Mouse (Mus musculus) lung, embryonic 14.5 days (tissue): ENCODE data around the gene Acsf3. TPM values are rescaled to one million over a fixed set of nuclear protein-coding genes. Genes with fewer than 3 reads are reported as not detected.

Source experiments
- ATAC-seq: fragments of 200-750 bp; cut with Nextera tagmentation; 2 replicates; pipeline ENCODE4 v1.8.0; 2017; ENCODE audit warnings: mild to moderate bottlenecking, moderate TSS enrichment, moderate library complexity; ENCODE audit not compliant: insufficient read depth
- DNase-seq: peaks from one replicate; pipeline ENCODE4 v3.0.0-alpha.2; 2015
- H3K27ac ChIP-seq: fragments of 300-500 bp; sonication (generic); 2 replicates; pipeline ENCODE4 v1.5.1; 2014; ENCODE audit warnings: low read depth, mild to moderate bottlenecking, moderate library complexity
- H3K27me3 ChIP-seq: fragments of 300-500 bp; sonication (generic); 2 replicates; pipeline ENCODE4 v1.6.1; 2014; ENCODE audit warnings: low read length, control low read depth; ENCODE audit not compliant: insufficient read depth
- H3K36me3 ChIP-seq: fragments of 300-500 bp; sonication (generic); 2 replicates; pipeline ENCODE4 v1.6.1; 2014; ENCODE audit warnings: control low read depth; ENCODE audit not compliant: insufficient read depth
- H3K4me1 ChIP-seq: fragments of 300-500 bp; sonication (generic); 2 replicates; pipeline ENCODE4 v1.6.1; 2014; ENCODE audit warnings: antibody characterized with exemption, control low read depth; ENCODE audit not compliant: insufficient read depth
- H3K4me2 ChIP-seq: fragments of 300-500 bp; sonication (generic); 2 replicates; pipeline ENCODE4 v1.6.1; 2014; ENCODE audit warnings: mild to moderate bottlenecking
- H3K4me3 ChIP-seq: fragments of 300-500 bp; sonication (generic); 2 replicates; pipeline ENCODE4 v1.5.1; 2014; ENCODE audit warnings: low read depth, low read length
- H3K9ac ChIP-seq: fragments of 300-500 bp; sonication (generic); 2 replicates; pipeline ENCODE4 v1.6.1; 2014
- H3K9me3 ChIP-seq: fragments of 300-500 bp; sonication (generic); 2 replicates; pipeline ENCODE4 v1.6.1; 2016; ENCODE audit warnings: low read depth, low read length, control low read depth
- CTCF ChIP-seq: IDR thresholded peaks from 2 replicates; pipeline ENCODE4 v1.5.1; 2016; ENCODE audit warnings: antibody characterized with exemption, low read depth
- WGBS: fragments of 180-500 bp; shearing (Covaris S2); extraction: QIAGEN DNeasy Blood & Tissue Kit; methylation state at CpG from one replicate; pipeline ENCODE4 v1.1.7; 2014; 5-methylcytosine and 5-hydroxymethylcytosine counted together
- polyA plus RNA-seq: library from polyadenylated mRNA; unstranded; fragments of >200 nt; fragmentation: Nextera tagmentation; extraction: Ambion mirVana; gene quantifications from 2 replicates; pipeline ENCODE4 v1.2.1, GENCODE M21; 2014

The Acsf3 gene
- polyA plus RNA-seq, 1 experiment from 2014 or later: 17.7 TPM

- WGBS: 80% methylated on average over 5 of the region's 5 CpGs
- Histone ChIP-seq H3K27me3 (no peaks in the 10 kb centered on the region), H3K27ac (no peak overlapping the region), H3K36me3 (no peaks in the 10 kb centered on the region), H3K9ac (no peak overlapping the region), H3K9me3 (no peaks in the 10 kb centered on the region), H3K4me3 (no peak overlapping the region), H3K4me2 (no peak overlapping the region), H3K4me1 (no peaks in the 10 kb centered on the region)
- ATAC-seq (no peak), DNase-seq (no peak)
- no peak for TF ChIP-seq CTCF
These were observed 18.8 kb downstream of the Acsf3 start for GRCm38 (mm10) chr8:122794175-122794454.

- H3K9ac ChIP-seq: no peak overlapping the region
These were observed 28.8 kb downstream of the Acsf3 start for GRCm38 (mm10) chr8:122803906-122804761.

DNA sequence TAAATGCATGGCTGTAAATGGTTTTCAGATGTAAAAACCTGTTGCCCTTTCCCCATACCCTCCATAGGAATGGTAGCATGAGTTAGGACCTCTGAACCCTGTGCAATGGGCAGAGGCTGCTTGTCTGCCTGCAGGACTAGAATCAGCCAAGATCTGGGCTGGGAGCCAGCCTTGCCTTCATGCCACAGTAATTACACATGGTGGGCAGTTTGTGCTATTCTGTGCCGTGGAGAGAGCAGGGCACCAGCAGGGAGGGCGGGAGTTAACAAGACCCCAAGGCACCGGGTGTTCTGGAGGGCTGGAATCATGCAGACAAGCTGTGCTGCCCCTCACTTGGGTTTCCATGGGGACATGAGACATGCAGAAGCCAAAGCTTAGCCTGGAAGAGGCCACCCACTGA lies 30.1 kb downstream of the Acsf3 start:
- ATAC-seq: no peak
- Histone ChIP-seq H3K27me3 (no peaks in the 10 kb centered on the region), H3K27ac (no peak overlapping the region), H3K36me3 (0 out of 2 replicates have a peak, but pooled peaks cover 8% of the 10 kb centered on the region), H3K9me3 (no peaks in the 10 kb centered on the region), H3K4me1 (no peaks in the 10 kb centered on the region), H3K4me3 (no peak overlapping the region), H3K4me2 (no peak overlapping the region), H3K9ac (no peak overlapping the region)
- DNase-seq: no peak
- 56% methylated on average over 3 of the region's 3 CpGs for WGBS
- no peak for TF ChIP-seq CTCF

More at GRCm38 (mm10) chr8:122803906-122804761, 28.8 kb downstream of the Acsf3 start:
- TF ChIP-seq CTCF: no peak
- no peak overlapping the region for H3K4me3 ChIP-seq
- H3K4me1 ChIP-seq: no peaks in the 10 kb centered on the region
- no peaks in the 10 kb centered on the region for H3K9me3 ChIP-seq
- DNase-seq: peak; percentile 39
- H3K27ac ChIP-seq: no peak overlapping the region
- no peak for ATAC-seq
- H3K4me2 ChIP-seq: no peak overlapping the region
- 33% methylated on average over 15 of the region's 15 CpGs for WGBS
- H3K27me3 ChIP-seq: no peaks in the 10 kb centered on the region
- H3K36me3 ChIP-seq: 0 out of 2 replicates have a peak, but pooled peaks cover 8% of the 10 kb centered on the region

DNA sequence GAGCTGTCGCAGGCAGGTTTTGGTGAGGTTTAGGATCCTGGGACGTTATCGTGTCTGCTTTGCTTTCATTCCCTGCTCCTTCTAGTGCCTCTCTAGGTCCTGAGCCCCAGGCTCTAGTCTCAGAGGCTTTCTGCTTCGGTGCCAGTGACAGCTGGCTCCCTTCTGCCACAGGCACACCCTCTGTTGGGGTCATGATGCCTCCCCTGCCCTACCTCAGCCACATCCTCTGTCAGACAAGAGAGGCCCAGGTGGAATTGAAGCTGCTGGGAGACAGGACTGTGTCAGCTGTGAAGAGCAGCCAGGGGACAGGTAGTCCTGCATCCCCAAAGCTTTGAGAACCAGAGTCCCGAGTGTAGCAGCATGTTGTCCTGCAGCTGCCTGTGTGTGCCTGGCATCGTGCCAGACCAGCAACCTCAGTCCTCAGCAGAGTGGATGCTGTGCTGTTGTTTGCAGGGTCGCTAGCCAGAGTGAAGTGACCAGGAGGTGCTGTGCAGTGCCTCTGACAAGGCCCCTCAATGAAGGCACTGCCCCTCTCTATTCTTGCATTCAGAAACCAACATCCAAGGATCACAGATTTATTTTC lies 31.8 kb downstream of the Acsf3 start:
- DNase-seq (peak; percentile 61), ATAC-seq (no peak)
- 43% methylated on average over 7 of the region's 7 CpGs for WGBS
- no peak for TF ChIP-seq CTCF
- H3K4me1 ChIP-seq: no peaks in the 10 kb centered on the region
- no peak overlapping the region for H3K4me3 ChIP-seq
- H3K4me2 ChIP-seq: no peak overlapping the region
- 0 out of 2 replicates have a peak, but pooled peaks cover 7% of the 10 kb centered on the region for H3K36me3 ChIP-seq
- no peak overlapping the region for H3K27ac ChIP-seq
- H3K9ac ChIP-seq: no peak overlapping the region
- H3K9me3 ChIP-seq: no peaks in the 10 kb centered on the region
- no peaks in the 10 kb centered on the region for H3K27me3 ChIP-seq

DNA sequence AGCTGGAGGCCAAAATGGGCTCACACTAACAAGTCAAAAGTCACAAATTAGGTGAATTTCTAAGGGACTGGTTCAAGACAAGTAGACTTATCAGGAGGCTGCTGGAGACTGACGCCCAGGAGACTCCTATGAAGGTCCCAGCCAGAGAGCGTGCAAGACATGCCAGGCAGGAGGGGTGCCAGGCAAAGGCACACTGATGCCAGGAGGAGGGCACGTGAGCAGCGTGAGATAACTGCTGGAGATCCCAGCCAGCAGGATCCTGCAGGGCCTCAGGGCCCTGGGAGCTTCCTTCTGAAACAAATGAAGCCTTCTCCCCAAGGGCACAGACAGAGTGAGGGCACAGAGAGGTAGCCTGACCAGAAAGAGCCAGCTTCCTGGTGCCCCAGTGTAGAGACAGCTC lies 32.6 kb downstream of the Acsf3 start:
- 85% methylated on average over 4 of the region's 4 CpGs for WGBS
- Histone ChIP-seq H3K9ac (no peak overlapping the region), H3K36me3 (no peaks in the 10 kb centered on the region), H3K4me2 (no peak overlapping the region), H3K9me3 (no peaks in the 10 kb centered on the region), H3K27me3 (no peaks in the 10 kb centered on the region), H3K4me3 (no peak overlapping the region), H3K4me1 (no peaks in the 10 kb centered on the region), H3K27ac (no peak overlapping the region)
- ATAC-seq (no peak), DNase-seq (no peak)
- TF ChIP-seq CTCF: no peak

- ATAC-seq: no peak
- WGBS: 72% methylated on average over 8 of the region's 8 CpGs
These were observed 35.1 kb downstream of the Acsf3 start for GRCm38 (mm10) chr8:122810376-122810775.

DNA sequence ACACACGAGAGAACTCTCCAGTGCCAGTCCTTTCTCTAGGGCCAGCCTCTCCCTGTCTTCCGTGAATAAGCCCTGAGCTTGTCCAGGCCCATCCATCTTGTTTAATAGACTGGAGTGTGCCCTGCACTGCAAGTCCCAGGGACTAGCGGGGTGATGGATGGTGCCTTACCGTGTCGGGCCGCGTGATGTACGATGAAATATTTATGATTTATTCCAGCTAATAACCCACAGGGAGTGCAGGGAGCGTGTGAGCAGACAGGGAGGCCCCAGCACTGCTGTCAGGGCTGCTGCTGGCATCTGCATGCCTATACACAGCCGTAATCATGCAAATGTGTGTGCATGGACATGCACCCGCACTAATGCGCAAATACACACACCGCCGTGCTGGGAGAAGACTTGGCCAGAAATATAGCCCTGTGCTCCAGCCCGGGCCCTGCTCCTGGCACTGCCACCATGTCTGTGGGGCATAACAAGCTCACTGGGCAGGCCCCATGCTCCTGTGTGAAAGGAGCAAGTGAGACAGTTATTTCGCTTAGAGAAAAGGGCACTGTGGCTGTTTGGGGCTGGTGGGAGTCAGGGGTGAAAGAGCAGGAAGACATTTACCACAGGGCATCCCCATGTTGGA lies 36.7 kb downstream of the Acsf3 start:
- no peak overlapping the region for H3K4me2 ChIP-seq
- H3K4me3 ChIP-seq: no peak overlapping the region
- DNase-seq (no peak), ATAC-seq (no peak)
- no peak overlapping the region for H3K9ac ChIP-seq
- no peaks in the 10 kb centered on the region for H3K4me1 ChIP-seq
- H3K27me3 ChIP-seq: no peaks in the 10 kb centered on the region
- WGBS: 69% methylated on average over 16 of the region's 16 CpGs
- TF ChIP-seq CTCF: no peak
- H3K27ac ChIP-seq: no peak overlapping the region
- no peaks in the 10 kb centered on the region for H3K9me3 ChIP-seq
- 0 out of 2 replicates have a peak, but pooled peaks cover 5% of the 10 kb centered on the region for H3K36me3 ChIP-seq

More at GRCm38 (mm10) chr8:122810376-122810775, 35.1 kb downstream of the Acsf3 start:
- Histone ChIP-seq H3K9me3 (no peaks in the 10 kb centered on the region), H3K4me3 (no peak overlapping the region), H3K9ac (no peak overlapping the region), H3K4me1 (no peaks in the 10 kb centered on the region), H3K36me3 (0 out of 2 replicates have a peak, but pooled peaks cover 5% of the 10 kb centered on the region), H3K4me2 (no peak overlapping the region), H3K27ac (no peak overlapping the region), H3K27me3 (no peaks in the 10 kb centered on the region)
- no peak for DNase-seq
- no peak for TF ChIP-seq CTCF
